Mouse (Mus musculus): ENCODE measurements around the gene Arhgap18. TPM values are rescaled to one million over a fixed set of nuclear protein-coding genes. Genes with fewer than 3 reads are reported as not detected.
"Not testable (repeated sequence)": the region's sequence is repeated elsewhere in the genome, so short reads cannot be mapped to it uniquely, and the experiment has no call there.

Gene Arhgap18
- polyA plus RNA-seq, 1 experiment from 2014 or later = 13.9 TPM

DNA sequence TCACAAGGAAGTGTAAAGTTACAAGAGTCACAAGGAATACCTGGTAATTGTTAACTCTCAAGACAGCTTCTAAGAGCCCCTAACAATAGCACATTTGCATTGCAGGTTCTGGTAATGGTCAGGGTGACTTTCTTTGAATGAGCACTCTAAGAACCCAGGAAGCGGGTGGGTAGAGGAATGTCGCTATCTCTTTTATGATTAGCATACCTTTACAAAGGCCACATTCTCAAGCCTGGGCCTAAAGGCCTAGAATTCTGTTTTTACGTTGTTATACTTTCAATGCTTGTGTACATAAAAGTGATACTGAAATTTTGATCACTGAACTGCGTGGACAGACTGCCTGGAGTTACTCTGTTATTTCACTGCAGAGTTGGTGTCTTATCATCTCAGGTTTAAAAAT, 185.2 kb downstream of the Arhgap18 start:
- H3K36me3 ChIP-seq (ENCODE audit: control insufficient read depth, insufficient read depth, low read length); H3K4me1 ChIP-seq (ENCODE audit: control insufficient read depth, insufficient read depth, low read length); H3K27ac ChIP-seq (ENCODE audit: low read length); H3K9me3 ChIP-seq (replicated peaks; ENCODE audit: control insufficient read depth, low read length, poor library complexity, severe bottlenecking); H3K27me3 ChIP-seq (ENCODE audit: control insufficient read depth, insufficient read depth, low read depth, low read length); H3K9ac ChIP-seq (ENCODE audit: low read depth, low read length); H3K4me2 ChIP-seq (ENCODE audit: low read length); ATAC-seq; H3K4me3 ChIP-seq (ENCODE audit: low read depth, low read length): not testable (repeated sequence)
- 83% methylated on average over 4 of the region's 4 CpGs for WGBS

DNA sequence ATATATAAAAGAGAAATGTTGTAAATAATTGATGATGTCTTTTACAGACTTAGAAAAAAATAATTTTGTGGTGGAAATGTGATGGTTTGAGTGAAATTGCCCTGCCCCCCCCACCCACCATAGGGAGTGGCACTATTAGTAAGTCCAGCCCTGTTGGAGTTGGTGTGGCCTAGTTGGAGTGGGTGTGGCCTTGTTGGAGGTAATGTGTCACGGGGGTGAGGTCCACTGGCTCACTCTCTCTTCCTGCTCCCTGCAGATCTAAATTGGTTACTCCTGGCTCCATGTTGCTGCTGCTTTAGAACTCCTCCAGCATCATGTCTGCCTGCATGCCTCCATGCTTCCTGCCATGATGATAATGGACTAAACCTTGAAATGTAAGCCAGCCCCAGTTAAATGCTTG, 186.3 kb downstream of the Arhgap18 start:
- 61% methylated on average over 1 of the region's 1 CpGs for WGBS
- Histone ChIP-seq H3K4me2 (ENCODE audit: low read length) (no peak overlapping the region), H3K9me3 (replicated peaks; ENCODE audit: control insufficient read depth, low read length, poor library complexity, severe bottlenecking) (no peaks in the 10 kb centered on the region), H3K27me3 (ENCODE audit: control insufficient read depth, insufficient read depth, low read depth, low read length) (no peaks in the 10 kb centered on the region), H3K9ac (ENCODE audit: low read depth, low read length) (no peak overlapping the region), H3K4me1 (ENCODE audit: control insufficient read depth, insufficient read depth, low read length) (no peaks in the 10 kb centered on the region), H3K27ac (ENCODE audit: low read length) (no peak overlapping the region), H3K36me3 (ENCODE audit: control insufficient read depth, insufficient read depth, low read length) (no peaks in the 10 kb centered on the region), H3K4me3 (ENCODE audit: low read depth, low read length) (no peak overlapping the region)
- ATAC-seq = no peak

DNA sequence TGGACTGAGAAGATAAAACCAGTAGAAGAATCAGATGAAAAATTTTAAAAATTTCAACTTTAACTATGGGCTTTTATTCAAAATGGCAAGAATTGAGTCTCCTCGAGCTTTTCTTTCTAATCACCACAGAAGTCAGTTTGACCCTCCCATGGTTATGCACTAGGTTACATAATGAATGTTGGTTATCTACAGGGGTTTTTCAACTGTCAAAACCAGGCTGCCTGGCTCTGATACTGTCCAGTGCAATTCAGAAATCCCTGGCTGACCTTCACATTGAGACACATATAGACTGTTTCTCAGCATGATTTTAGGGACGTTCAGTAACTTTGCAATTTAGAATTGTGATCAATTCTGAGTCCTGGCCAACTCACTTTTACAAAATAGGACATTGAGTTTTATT, 195.1 kb downstream of the Arhgap18 start:
- Histone ChIP-seq H3K9ac (ENCODE audit: low read depth, low read length) (no peak overlapping the region), H3K36me3 (ENCODE audit: control insufficient read depth, insufficient read depth, low read length) (no peaks in the 10 kb centered on the region), H3K4me2 (ENCODE audit: low read length) (no peak overlapping the region), H3K4me1 (ENCODE audit: control insufficient read depth, insufficient read depth, low read length) (no peaks in the 10 kb centered on the region), H3K4me3 (ENCODE audit: low read depth, low read length) (no peak overlapping the region), H3K27ac (ENCODE audit: low read length) (no peak overlapping the region), H3K9me3 (replicated peaks; ENCODE audit: control insufficient read depth, low read length, poor library complexity, severe bottlenecking) (no peaks in the 10 kb centered on the region), H3K27me3 (ENCODE audit: control insufficient read depth, insufficient read depth, low read depth, low read length) (no peaks in the 10 kb centered on the region)
- 78% methylated on average over 2 of the region's 2 CpGs for WGBS
- ATAC-seq = no peak

DNA sequence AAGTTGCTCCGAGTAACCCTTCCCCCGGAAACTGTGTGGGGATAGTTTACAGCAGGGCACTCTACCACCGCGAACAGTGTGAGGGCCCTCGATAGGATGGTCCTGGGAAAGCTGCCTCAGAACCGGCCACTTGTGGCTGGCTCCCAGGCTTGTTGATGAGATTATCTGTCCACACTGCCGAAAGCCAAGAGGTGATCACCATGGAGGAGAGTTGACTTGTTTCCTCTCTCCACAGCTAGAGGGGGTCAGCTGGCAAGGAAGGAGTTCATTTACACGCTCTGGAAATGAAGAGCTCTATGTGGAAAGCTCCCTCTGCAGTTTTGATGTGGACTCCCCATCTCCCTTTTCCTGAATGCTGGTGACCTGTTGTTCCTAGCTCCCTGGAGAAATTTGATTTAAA, 196.4 kb downstream of the Arhgap18 start:
- no peaks in the 10 kb centered on the region for H3K9me3 ChIP-seq (replicated peaks; ENCODE audit: control insufficient read depth, low read length, poor library complexity, severe bottlenecking)
- H3K4me1 ChIP-seq (ENCODE audit: control insufficient read depth, insufficient read depth, low read length) = no peaks in the 10 kb centered on the region
- no peak for ATAC-seq
- H3K27ac ChIP-seq (ENCODE audit: low read length) = no peak overlapping the region
- no peak overlapping the region for H3K9ac ChIP-seq (ENCODE audit: low read depth, low read length)
- H3K4me2 ChIP-seq (ENCODE audit: low read length) = no peak overlapping the region
- no peak overlapping the region for H3K4me3 ChIP-seq (ENCODE audit: low read depth, low read length)
- H3K36me3 ChIP-seq (ENCODE audit: control insufficient read depth, insufficient read depth, low read length) = no peaks in the 10 kb centered on the region
- 63% methylated on average over 8 of the region's 8 CpGs for WGBS
- no peaks in the 10 kb centered on the region for H3K27me3 ChIP-seq (ENCODE audit: control insufficient read depth, insufficient read depth, low read depth, low read length)

DNA sequence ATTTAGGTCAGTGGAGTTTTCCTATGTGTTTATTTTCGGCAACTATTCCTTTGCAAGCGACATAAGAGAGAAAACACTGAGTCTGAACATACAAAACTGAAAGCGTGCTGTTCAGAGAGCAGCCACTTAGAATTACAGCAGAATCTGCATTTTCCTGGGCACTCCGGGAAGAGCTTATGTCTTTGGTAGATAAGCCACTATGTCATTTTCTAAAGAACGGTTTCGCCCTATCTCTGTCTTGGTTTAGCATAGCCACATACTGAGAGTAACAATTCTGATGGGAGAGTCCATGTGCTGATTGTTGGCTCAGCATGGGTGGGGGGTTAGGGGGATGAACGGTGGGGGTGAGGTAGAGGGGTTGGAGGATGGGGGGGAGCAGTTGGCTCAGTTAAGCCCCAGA, 197.2 kb downstream of the Arhgap18 start:
- H3K9me3 ChIP-seq (replicated peaks; ENCODE audit: control insufficient read depth, low read length, poor library complexity, severe bottlenecking) = no peaks in the 10 kb centered on the region
- H3K4me3 ChIP-seq (ENCODE audit: low read depth, low read length) = no peak overlapping the region
- no peaks in the 10 kb centered on the region for H3K27me3 ChIP-seq (ENCODE audit: control insufficient read depth, insufficient read depth, low read depth, low read length)
- H3K36me3 ChIP-seq (ENCODE audit: control insufficient read depth, insufficient read depth, low read length) = no peaks in the 10 kb centered on the region
- no peak for ATAC-seq
- no peak overlapping the region for H3K9ac ChIP-seq (ENCODE audit: low read depth, low read length)
- H3K4me2 ChIP-seq (ENCODE audit: low read length) = no peak overlapping the region
- no peak overlapping the region for H3K27ac ChIP-seq (ENCODE audit: low read length)
- no peaks in the 10 kb centered on the region for H3K4me1 ChIP-seq (ENCODE audit: control insufficient read depth, insufficient read depth, low read length)
- 84% methylated on average over 7 of the region's 7 CpGs for WGBS

DNA sequence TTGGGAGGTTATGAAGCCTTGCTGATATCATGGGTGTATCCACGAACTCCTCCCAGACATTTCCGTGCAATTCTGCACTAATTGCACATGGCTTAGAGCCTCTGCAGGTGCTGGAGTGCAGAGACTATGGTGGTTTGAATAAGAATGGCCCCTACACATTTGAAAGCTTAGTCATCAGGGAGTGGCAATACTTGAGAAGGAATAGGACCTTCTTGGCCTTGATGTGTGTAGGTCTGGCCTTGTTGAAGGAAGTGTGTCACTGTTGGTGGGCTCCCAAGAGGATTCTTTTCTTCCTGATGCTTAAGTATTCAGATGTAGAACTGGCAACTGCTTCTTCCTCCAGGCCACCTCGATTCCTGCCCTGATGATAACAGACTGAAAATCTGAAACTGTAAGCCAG, 205.3 kb downstream of the Arhgap18 start:
- no peaks in the 10 kb centered on the region for H3K27me3 ChIP-seq (ENCODE audit: control insufficient read depth, insufficient read depth, low read depth, low read length)
- H3K27ac ChIP-seq (ENCODE audit: low read length) = no peak overlapping the region
- WGBS = 85% methylated on average over 3 of the region's 3 CpGs
- no peak for ATAC-seq
- H3K9ac ChIP-seq (ENCODE audit: low read depth, low read length) = no peak overlapping the region
- no peaks in the 10 kb centered on the region for H3K9me3 ChIP-seq (replicated peaks; ENCODE audit: control insufficient read depth, low read length, poor library complexity, severe bottlenecking)
- H3K36me3 ChIP-seq (ENCODE audit: control insufficient read depth, insufficient read depth, low read length) = no peaks in the 10 kb centered on the region
- H3K4me1 ChIP-seq (ENCODE audit: control insufficient read depth, insufficient read depth, low read length) = no peaks in the 10 kb centered on the region
- H3K4me2 ChIP-seq (ENCODE audit: low read length) = no peak overlapping the region
- H3K4me3 ChIP-seq (ENCODE audit: low read depth, low read length) = no peak overlapping the region
